Mouse (Mus musculus) urinary bladder, postnatal 36 days (tissue): ENCODE data around the gene Iqschfp.

Source experiments
- DNase-seq, 2 experiments: peaks; one replicate each; pipeline ENCODE4 v3.0.0; 2022; ENCODE audit warnings: low spot score in 2 of 2, mixed read lengths in 1 of 2

Gene Iqschfp

GRCm38 (mm10) chr3:68572249-68573225 is 680.5 kb downstream of the Iqschfp start:
- no peak for DNase-seq

- DNase-seq = no peak
Measured at GRCm38 (mm10) chr3:68573226-68573624, 681.2 kb downstream of the Iqschfp start.

DNA sequence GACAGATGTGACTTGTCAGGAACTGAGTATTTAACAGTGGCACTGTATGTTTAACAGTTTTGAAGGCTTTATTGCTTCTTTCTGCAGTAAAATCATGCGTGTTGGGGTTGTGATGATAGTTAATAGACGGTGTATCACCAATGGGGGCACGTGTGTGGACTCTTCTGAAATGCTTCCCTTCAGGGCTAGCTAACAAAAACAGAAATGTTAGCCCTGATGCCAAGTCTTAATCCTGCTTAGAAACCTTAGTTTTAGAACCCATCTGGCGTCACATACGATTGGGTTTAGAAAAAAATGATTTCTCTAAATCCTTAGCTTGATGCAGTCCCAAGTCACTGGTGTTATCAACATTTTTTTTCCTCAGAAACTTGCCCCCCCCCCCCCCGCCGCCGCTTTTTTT is 682.1 kb downstream of the Iqschfp start:
- DNase-seq = no peak

- no peak for DNase-seq
Measured at GRCm38 (mm10) chr3:68574565-68574964, 682.5 kb downstream of the Iqschfp start.

GRCm38 (mm10) chr3:68575636-68576340 is 683.8 kb downstream of the Iqschfp start:
- DNase-seq = no peak

GRCm38 (mm10) chr3:68576431-68576830 is 684.4 kb downstream of the Iqschfp start:
- no peak for DNase-seq

GRCm38 (mm10) chr3:68576948-68577347 is 684.9 kb downstream of the Iqschfp start:
- DNase-seq = no peak

DNA sequence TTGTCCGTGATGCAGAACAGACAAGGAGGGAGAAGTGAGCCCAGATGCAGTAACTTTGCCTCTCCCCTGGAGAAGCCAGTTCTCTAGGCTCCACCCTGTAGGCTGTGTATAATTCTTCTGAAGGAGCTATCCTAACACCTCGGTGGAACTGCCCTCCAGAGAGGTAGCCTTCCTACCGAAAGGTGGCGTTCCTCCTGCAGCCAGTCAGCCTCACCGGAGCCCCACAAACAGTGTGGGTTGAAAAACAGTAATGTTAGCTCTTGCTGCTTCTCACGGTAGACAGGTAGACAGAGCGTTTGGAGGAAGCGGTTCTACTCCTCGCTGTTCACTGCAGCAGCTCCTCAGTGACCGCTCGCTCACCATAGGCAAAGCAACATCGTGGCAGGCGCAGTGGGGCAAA is 689.6 kb downstream of the Iqschfp start:
- no peak for DNase-seq

GRCm38 (mm10) chr3:68582103-68582740 is 690.2 kb downstream of the Iqschfp start:
- DNase-seq = no peak

DNA sequence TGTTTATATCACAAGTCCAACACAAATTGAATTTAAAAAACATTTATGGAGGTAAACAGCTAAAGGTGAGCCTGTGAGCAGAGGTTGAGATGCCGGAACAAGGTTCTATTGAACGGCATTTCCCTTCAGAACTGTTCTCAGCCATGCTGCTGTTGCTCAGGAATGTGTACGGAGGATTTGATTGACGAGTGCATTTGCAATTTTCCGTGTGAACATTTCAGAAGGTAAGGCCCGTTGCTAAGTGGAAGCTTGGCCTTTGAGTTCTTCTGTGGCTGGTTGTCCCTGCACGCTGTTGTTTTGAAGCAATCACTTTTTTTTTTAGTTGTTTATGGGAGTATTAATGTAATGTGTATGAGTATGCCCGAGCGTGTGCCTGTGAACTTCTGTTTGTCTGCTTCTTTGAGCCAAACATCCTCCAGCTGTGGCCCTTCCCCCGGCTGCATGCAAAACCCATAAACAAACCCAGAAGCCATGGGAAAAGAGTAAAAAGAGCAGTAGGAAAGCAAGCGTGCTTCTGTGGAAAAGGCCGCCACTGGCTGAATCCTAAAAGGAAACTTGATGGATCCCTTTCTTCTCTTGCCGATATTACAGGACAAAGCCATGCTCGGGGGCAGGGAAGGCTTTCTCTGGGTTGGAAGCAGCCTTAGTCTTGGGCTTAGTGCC is 691.1 kb downstream of the Iqschfp start:
- no peak for DNase-seq

DNA sequence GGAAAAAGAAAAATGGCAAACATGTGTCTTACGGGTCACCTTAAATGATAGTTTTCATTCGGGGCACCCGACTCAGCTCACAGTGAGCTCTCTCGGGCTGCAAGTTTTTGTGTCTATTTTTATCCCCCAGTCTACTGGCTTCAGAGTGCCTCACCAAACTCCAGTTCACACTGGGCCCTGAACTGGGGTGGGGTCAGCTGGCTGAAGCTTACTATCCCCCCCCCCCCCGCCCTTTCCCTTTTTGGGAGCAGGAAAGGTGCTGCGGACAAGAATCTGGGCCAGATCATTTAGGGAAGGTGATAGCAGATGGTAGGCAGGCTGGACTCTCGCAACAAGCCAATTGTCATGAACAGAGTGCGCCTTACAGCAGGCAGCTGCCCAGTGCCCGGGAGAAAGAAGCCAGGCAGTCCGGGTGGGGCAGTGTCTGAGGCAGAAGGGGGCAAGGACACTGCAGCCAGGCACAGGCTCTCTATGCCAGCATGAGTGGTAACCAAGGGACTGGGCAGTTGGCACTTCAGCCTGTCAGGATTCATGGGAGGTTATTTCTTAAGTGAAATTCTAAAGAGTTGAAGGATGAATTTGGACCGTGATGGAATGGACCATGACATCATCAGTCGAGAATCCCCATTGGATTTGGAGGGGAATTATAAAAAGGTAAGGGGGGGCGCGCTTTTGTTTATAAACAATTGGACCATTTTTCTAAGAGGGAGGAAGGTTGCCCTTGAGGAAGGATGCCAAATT is 691.9 kb downstream of the Iqschfp start:
- DNase-seq = no peak

GRCm38 (mm10) chr3:68585213-68585612 is 693.2 kb downstream of the Iqschfp start:
- no peak for DNase-seq

DNA sequence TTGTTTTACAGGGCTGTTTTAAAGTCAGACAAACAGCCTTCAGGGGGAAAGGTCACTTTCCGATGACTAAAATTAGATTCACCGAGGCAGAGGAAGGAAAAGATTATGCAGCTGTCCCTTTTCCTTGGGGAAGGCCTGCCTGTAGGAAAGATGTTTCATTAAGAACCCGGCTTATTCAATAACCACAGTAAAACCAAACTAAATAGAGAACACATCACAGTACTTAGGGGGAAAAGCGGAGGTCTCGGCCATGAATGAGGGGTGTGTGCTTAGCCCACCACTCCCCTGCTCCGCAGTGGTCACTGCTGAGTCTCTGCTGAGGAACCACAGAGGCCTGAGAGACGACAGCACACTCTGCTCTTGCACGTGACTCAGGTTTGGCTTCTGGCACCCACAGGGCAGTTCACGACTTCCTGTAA is 694.6 kb downstream of the Iqschfp start:
- no peak for DNase-seq

DNA sequence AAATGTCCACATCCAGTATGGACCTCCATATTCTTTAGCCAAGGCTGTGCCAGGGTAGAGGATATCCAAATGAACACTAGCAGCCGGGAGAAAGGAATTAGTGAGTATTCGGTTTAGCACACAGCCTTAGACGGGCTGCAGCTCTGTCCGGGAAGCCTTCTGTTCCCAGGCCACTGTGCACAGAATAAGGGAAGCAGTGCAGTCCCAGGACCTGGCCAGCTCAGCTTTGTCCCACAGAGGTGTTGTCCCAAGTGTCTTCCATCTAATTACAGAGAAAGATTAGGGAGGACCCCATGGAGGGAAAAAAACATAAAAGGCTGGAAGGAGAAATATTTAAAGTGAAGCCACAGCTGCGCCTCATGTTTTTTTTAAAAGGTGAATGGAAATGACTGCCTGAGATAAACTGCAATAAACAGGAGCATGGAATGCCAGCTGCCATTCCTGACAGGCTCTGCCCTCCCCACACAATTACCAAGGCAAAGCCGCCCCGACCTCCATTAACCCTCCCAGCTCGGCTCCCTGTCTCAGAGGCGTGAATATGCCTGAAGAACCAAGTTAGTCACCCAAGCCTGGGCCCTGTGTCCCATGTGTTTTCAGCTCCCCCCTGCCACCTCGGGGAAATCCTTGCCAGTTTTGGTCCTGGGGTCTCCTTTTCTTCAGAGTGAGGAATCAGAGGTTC is 695.7 kb downstream of the Iqschfp start:
- no peak for DNase-seq

- no peak for DNase-seq
Measured at GRCm38 (mm10) chr3:68589220-68589840, 697.3 kb downstream of the Iqschfp start.

GRCm38 (mm10) chr3:68590436-68590835 is 698.4 kb downstream of the Iqschfp start:
- no peak for DNase-seq

- DNase-seq = no peak
Measured at GRCm38 (mm10) chr3:68592575-68592974, 700.5 kb downstream of the Iqschfp start.

- no peak for DNase-seq
Measured at GRCm38 (mm10) chr3:68593073-68593867, 701.2 kb downstream of the Iqschfp start.

- no peak for DNase-seq
Measured at GRCm38 (mm10) chr3:68595316-68595925, 703.4 kb downstream of the Iqschfp start.
